Mouse (Mus musculus) testis, postnatal 10 days (tissue): ENCODE measurements around the gene Atp11a.

Experiments used
- DNase-seq: peaks from one replicate; pipeline ENCODE4 v3.0.0; 2021; ENCODE audit warnings: low spot score

Gene Atp11a

DNA sequence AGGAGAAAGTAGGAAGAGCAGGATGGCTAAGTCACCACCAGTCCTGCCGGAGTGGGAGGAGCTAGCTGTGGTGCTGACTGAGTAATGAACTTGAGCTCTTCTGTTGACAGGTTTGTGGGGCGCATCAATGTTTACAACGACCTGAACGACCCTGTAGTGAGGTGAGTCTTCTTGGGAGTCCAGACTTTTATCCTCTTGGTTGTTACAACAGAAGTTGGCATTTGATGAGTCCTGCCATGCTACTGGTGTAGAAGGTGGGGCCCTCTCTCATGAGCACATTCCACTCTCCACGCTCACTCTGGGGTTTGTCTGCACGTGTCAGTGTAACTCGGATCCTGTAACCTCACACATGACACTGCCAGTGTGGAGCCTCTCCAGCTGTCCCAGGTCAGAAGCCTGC, 66.1 kb downstream of the Atp11a start:
- DNase-seq, result no peak

DNA sequence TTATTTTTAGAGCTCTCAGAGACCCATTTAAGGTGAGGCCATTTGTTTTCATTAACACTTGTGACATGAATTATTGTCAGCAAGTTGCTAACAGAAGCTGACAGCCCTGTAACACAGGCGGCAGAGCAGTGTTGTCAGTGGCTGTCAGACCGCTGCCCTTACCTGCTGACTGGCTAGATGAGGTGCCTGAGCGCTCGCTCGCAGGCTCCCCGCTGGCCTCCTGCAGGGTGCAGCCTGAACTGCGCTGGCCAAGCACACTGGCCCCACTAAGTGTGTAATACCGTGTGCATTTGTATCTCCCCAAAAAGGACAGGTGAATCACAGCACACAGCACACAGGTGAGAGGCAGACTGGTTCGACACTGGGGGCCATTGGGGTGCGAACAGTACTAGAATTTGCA, 67.7 kb downstream of the Atp11a start:
- no peak for DNase-seq

- DNase-seq, result no peak
These were observed 68.4 kb downstream of the Atp11a start for GRCm38 (mm10) chr8:12825236-12825635.

GRCm38 (mm10) chr8:12825686-12826237, 68.9 kb downstream of the Atp11a start:
- DNase-seq, result no peak

- DNase-seq, result no peak
These were observed 70.3 kb downstream of the Atp11a start for GRCm38 (mm10) chr8:12827124-12827523.

GRCm38 (mm10) chr8:12828298-12828697, 71.5 kb downstream of the Atp11a start:
- DNase-seq, result no peak

- no peak for DNase-seq
These were observed 72.6 kb downstream of the Atp11a start for GRCm38 (mm10) chr8:12829381-12829780.

DNA sequence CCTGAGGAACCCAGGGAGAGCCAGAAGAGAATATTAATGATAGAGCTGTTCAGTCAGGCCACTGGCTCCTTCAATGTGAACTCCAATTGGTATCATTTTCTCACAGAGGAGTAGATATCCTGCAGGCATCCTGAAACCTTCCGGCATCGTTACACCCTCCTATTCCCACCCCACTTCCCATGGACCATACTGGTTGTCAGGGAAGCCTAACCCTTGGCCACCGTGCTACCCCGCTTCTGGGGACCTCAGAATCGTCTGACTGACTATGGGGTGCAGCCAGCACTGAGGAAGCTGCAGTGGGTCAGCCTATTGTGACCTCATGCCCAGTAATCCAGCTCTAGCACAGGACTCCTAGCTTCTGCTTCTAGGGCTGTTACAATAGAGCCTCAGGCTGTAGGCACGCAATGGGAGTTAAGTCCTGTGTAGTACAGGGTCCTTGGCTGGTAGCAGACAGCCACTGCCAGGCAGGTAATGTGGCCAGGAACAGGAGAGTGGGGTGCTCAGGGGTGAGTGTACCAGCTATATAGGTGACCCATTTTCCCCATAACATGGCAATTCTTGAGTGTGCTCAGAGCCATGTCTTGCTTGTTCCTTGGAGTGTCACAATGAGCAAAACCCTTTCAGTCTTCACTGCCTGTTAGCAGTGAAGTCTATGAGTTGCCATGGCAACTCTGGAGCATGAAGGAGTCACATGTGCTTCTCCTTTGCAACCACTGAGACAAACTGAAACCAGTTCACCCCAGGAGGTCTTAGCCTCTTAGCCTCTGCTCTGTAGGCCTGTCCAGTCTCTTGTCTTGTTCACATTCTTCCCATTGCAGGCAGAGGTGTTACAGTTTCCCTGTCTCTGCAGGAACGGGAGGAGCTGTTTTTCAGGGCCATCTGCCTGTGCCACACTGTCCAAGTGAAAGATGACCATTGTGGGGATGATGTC, 75.1 kb downstream of the Atp11a start:
- no peak for DNase-seq

- no peak for DNase-seq
These were observed 76.8 kb downstream of the Atp11a start for GRCm38 (mm10) chr8:12833616-12834015.

- no peak for DNase-seq
These were observed 84.0 kb downstream of the Atp11a start for GRCm38 (mm10) chr8:12840834-12841233.

GRCm38 (mm10) chr8:12842342-12842995, 85.7 kb downstream of the Atp11a start:
- DNase-seq, result no peak

GRCm38 (mm10) chr8:12844347-12844950, 87.6 kb downstream of the Atp11a start:
- DNase-seq, result no peak

- no peak for DNase-seq
These were observed 89.6 kb downstream of the Atp11a start for GRCm38 (mm10) chr8:12846447-12846846.

DNA sequence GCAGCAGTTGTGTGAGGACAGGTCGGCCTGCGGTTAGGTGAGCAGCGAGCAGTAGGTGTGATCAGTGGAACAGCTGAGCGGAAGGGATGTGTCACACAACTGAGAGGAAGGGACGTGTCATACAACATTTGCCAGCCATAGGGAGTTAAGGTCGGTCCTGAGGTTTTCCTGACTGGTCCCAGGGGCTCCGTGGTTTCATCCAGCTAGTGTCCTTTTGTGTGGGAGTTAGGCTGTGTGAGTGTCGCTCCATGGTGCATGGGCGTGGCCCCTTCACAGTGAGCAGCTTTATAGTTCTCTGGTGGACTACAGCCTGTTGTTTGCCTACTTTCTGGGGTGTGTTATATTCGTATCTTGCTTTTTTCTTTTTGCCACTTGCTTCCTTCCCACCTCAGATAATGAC, 94.4 kb downstream of the Atp11a start:
- no peak for DNase-seq

- DNase-seq, result no peak
These were observed 99.2 kb downstream of the Atp11a start for GRCm38 (mm10) chr8:12856038-12856437.

- no peak for DNase-seq
These were observed 106.2 kb downstream of the Atp11a start for GRCm38 (mm10) chr8:12863061-12863460.

DNA sequence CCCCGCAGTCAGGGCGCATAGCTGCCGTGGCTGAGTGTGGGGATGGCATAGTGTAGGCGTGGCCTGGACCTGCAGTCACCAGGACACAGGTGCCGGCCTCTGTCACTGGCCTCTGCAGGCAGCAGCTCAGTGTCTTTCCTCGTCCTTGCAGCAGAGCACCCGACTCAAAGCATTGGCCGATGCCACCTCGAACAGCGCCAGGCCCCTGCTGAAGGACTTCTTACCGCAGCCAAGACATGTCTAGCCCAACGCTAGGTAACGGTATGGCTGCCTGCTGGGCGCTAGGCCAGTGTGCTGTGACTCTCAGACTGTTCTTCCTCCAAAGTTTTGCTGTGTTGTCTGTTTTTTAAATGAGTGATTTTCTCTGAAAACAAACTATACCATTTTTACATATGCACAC, 106.8 kb downstream of the Atp11a start:
- DNase-seq, result no peak

DNA sequence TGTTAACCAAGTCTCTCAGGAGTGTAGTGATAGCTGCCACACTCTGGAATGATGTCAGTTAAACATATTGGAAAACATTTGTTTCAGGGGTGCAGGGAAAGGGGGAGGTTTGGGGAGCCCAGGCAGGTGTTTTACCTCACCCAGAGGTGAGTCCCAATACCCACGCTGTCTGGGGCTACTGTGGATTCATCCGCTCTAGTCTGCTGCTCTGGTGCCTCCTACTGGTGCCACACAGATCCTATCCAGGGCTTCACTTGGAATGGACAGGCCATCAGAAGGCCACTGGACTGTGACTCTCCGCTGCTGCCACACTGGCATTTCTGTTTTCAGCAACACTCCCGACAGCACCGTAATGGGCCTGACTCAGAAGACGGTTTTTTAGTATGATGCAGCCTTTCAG, 109.0 kb downstream of the Atp11a start:
- DNase-seq, result no peak

GRCm38 (mm10) chr8:12869661-12870060, 112.8 kb downstream of the Atp11a start:
- no peak for DNase-seq

- no peak for DNase-seq
These were observed 113.8 kb downstream of the Atp11a start for GRCm38 (mm10) chr8:12870656-12871055.

GRCm38 (mm10) chr8:12871461-12871860, 114.6 kb downstream of the Atp11a start:
- no peak for DNase-seq

DNA sequence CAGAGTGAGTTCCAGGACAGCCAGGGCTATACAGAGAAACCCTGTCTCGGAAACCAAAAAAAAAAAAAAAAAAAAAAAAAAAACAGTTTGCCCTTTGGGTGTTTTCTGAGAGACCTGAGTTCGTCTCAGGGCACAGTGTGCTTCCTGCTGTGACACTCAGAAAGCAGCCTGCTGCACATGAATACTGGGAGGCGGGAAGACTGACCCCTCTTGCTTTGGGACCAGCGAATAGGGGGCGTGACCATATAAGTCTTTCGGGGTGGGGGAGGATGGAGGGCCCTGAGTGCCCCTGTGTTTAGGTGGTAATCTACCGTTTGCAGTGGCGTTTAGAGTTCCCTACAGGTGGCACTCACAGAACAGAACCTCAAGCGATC, 116.2 kb downstream of the Atp11a start:
- DNase-seq, result no peak
